Mouse (Mus musculus): ENCODE data around the gene Zfp119b.

Zfp119b gene

DNA sequence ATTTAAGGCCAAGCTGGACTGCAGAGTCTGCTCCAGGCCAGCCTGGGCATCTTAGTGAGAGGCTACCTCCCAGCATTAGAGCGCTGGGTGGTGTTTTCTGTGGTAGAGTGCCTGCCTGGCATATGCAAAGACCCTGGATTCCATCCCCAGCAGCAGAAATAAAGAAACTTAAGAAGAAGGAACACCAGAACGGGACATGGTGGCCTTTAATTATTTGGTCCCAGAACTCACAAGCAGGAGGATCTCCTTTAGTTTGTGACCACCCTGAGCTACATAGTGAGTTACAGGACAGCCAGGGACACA is 9.2 kb upstream of the Zfp119b start:
- in situ Hi-C loops (cut with MboI, MseI), result no loop called here

DNA sequence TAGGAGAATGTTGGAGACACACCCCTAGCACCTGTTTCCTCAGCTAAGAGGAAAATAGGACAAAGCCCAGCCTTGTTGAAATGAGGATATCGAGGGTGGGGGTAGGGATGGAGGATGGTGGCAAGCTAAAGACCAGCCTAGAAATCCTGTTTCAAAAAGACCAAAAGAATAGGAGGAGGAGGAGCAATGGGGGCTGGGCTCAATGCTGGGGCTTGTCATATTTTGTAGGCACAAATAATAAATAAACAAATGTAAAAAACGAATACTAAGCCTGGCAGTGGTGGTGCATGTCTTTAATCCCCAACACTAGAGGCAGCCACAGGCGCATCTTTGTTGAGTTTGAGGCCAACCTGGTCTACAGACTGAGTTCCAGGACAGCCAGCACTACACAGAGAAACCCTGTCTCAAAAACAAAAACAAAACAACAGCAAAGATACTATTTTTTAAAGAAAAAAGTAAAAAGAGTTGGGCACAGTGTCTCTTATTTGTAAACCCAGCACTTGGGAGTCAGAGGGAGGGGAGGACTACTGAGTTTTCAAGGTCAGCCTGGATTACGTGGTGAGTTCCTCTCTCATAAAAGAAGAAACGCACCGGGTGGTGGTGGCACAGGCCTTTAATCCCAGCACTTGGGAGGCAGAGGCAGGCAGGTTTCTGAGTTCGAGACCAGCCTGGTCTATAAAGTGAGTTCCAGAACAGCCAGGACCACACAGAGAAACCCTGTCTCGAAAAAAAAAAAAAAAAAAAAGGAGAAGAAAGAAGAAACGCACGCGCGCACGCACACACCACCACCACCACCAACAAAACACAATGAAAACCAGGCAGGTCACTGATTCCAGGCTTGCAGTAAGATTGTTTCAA is 8.7 kb upstream of the Zfp119b start:
- in situ Hi-C loops (cut with MboI, MseI), result no loop called here

DNA sequence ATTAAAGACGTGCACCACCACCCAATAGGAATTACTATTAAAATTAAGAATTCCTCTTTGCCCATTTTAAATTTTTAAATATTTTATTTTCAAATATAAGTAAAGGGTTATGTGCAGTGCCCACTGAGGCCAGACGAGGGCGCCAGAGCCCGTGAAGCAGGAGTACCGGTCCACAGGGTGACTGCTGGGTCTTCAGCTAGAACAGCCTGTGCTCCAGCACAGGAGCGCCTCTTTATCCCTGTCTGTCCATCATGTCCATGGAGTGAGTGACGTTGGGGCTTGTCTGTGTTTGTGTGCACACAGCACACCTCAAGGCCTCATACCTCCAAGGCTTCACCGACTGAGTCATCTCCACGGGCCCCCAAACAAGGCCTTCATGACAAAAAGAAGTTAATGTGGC is 7.9 kb upstream of the Zfp119b start:
- in situ Hi-C loops (cut with MboI, MseI), result no loop called here

DNA sequence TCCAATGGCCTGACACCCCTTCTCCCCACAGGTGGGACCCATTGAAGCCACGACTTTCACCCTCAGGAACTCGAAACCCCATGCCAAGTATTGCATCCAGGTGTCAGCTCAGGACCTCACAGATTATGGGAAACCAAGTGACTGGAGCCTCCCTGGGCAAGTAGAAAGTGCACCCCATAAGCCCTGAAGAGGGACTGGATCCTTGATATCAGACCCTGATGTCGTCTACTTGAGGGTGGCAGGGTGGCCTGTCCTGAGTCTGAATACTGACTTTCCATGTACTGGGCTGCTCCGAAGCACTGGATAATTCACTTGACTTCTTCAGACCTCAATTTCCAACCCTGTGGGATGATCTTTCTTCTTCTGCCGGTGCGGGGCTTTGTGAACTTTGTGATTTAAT is 7.3 kb upstream of the Zfp119b start:
- in situ Hi-C loops (cut with MboI, MseI), result no loop called here

DNA sequence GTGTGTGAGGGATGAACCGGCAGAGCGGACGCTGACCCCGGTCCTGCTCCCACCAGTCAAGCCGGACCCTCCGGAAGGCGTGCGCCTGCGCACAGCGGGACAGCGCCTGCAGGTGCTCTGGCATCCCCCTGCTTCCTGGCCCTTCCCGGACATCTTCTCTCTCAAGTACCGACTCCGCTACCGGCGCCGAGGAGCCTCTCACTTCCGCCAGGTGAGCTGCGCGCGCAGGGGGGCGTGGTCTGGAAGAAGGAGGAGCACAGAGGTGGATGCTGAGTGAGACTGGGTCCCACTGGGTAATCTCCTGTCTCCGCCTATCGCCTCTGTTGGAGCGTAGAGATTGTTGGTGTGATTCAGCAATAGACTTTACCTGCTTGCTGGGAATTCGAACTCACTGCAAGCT is 6.8 kb upstream of the Zfp119b start:
- in situ Hi-C loops (cut with MboI, MseI), result no loop called here

DNA sequence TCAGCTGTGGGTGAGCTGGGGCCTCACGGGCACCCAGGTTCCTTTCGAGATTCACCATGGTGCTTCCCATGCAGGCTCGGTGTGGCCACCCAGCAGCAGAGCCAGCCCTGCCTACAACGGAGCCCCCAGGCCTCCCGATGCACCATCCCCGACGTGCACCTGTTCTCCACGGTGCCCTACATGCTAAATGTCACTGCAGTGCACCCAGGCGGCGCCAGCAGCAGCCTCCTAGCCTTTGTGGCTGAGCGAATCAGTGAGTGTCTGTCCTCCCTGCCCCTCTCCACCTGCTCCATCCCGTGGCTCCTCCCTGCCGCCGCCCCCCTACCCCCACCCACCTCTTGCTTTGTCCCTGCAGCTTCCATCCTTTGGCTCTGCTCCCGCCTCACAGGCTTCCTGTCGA is 4.9 kb upstream of the Zfp119b start:
- in situ Hi-C loops (cut with MboI, MseI), result no loop called here

DNA sequence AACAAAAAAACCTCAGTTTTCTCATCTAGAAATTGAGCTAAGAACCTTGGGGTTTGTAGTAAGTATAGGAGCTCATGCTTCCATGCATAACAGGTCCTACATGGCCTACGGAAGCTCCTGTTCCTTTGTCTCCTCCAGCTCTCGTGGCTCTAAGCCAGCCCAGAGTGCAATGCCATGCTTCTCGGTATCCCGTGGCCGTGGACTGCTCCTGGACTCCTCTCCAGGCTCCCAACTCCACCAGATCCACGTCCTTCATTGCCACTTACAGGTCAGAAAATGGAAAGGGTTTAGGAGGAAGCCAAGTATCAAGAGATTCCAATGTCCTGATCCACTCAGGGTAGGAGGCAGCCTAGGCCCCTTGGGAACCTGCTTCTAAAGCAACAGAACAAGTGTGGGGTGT is 4.5 kb upstream of the Zfp119b start:
- in situ Hi-C loops (cut with MboI, MseI), result no loop called here

DNA sequence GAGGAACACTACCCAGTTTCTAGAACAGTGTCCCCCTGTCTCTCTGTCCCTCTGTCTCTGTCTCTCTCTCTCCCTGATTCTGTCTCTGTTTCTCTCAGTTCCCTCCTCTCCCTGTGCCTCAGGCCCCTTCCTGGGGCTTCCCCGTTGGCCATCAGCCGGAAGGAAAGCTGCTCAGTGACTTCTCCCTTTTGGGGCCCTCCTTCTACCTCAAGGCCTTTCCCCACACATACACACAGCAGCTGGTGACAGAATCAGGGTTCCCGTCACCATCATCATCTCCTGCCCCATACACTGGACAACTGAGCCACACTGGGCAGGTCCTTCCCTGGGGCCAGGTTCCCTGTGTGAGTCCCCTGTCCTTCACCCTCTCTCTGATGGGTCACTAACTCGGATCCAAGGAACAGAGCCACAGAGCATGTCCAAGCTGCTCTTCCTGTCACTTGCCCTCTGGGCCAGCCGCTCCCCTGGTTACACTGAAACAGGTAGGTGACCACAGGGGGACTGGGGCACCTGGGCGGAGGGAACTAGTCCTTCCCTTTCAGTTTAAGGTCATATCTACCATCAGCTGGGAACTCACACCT is 3.2 kb upstream of the Zfp119b start, which contains the start of gene Ebi3:
TSS of gene Ebi3 (plus strand) at position 194 of the 581 bp plus-strand sequence.
- in situ Hi-C loops (cut with MboI, MseI), result no loop called here

DNA sequence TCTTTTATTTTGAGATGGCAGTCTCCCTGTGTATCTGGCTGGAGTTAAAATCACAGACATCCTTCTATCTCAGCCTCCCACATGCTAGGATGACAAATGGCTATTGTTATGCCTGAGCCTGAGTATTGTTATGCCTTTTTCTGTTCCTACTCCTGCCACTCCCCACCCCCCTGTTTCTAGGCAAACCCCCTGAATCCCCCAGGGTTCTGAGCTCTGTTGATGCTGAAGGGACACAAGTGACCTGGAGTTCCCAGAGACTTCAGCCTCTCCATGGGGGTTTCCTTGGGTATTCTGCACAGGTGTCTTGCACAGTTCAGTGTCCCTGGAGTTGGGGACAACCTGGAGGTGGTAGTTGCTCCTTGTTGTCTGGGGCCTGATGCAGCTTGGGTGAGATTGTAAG is 2.7 kb upstream of the Zfp119b start:
- in situ Hi-C loops (cut with MboI, MseI), result no loop called here

DNA sequence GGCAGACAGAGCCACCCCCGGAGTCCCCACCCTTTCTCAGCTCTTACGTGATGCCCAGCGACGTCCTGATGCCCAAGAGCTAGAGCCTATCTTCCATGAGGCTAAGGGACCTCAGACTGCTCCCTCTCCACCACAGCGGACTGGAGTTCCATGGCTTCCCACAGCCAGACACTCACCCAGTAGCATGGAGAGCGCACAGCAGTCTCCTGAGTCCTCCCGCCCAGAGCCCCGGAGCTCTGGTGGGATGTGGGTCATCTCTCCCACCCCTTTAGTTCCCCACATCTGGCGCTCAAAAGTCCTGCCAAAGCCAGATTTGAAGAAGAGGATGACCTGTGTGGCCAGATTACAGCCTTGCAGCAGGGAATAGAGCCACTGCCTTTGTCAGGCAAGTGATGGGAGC is 1.3 kb upstream of the Zfp119b start:
- in situ Hi-C loops (cut with MboI, MseI), result no loop called here

DNA sequence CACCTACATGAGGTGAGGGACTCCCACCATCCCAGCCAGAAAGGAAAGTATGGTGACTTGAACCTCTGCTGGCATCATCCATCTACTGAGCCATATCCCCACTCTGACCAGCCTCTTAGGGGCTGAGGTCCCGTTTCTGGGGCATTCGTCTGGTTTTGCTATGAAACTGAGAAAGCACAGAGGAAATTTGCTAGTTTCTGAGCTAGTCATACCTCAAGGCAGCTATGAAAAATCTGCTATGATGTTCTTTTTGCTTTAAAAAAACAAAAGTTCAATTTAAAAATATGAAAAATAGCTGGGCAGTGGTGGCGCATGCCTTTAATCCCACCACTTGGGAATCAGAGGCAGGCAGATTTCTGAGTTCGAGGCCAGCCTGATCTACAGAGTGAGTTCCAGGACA is 653 bp downstream of the Zfp119b start:
- in situ Hi-C loops (cut with MboI, MseI), result loop anchor here (10.0 kb wide), 1 partner anchor 244 kb away; no protein-coding TSS in a partner anchor

DNA sequence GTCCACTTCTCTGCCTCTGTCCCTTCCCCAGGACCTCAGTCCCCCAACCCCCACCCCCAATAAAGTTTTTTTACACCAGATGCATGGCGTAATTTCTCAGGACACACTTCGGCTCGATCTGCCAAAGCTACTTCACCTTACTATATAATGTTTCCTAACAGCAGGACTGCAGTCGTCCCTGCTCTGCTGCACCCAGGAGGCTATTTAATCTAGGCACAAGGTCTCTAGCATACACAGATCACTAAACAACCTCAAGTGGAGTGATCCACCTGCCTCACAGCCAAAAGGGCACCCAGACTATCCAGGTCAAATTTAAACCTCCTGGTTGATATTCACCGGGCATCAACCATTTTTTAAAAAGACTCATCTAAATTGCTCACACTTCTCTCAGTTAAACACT is 3.6 kb downstream of the Zfp119b start:
- in situ Hi-C loops (cut with MboI, MseI), result loop anchor here (10.0 kb wide), 1 partner anchor 241 kb away; no protein-coding TSS in a partner anchor

DNA sequence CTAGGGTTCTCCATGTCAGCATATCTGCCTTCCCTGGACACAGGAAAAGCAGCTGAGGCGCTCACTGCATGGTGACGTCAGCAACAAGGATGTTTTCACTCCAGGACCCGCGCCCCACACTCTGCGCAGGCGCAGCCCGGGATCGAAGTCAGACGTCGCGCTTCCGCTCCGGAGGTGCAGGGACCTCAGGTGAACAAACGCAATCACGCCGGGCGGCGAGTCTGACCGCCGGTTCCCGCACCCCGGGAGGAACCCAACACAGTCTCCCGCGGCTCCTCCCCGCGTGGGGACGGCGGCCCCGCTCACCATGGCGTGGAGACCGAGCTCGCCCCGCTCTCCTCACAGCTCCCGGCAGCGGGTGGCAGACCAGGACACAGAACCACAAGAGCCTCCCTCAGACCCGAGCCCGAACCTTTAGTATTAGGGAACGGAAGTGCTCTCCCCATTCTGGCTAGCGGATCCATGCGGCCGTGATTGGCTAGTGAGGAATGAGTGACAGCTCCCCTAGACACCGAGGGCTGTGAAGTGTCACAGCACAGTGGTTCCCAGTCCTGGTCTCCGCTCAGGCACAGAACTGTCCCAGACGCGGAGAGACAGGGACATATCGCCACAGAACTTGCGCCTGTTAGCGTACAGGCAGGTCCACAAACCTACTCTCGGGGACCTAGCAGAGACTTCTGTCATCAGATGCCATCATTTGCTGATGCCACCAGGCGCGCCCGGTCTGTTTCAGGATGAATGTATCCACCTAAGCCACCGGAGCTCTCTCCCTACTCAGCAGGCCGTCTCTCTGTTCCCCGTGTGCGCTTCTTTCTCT is 4.2 kb downstream of the Zfp119b start:
- in situ Hi-C loops (cut with MboI, MseI), result loop anchor here (10.0 kb wide), 1 partner anchor 240 kb away; no protein-coding TSS in a partner anchor

DNA sequence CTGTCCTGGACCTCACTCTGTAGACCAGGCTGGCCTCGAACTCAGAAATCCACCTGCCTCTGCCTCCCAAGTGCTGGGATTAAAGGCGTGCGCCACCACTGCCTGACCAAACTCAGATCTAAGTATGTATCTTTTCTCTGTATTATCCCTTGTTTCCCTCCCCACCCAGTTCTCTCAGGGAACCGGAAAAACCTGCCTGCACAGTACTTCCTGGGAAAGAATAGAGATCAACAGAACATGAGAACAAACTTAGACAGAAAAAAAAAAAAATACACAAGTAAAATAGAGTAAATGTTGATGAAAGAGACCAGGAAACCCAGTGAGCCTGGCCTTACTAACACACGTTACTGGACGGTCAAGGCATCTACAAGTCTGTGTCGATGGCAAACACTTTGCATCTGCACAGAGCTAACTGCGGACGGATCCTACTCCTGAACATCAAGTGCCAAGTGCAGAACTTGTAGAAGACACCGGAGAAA is 4.9 kb downstream of the Zfp119b start:
- in situ Hi-C loops (cut with MboI, MseI), result loop anchor here (10.0 kb wide), 1 partner anchor 240 kb away; no protein-coding TSS in a partner anchor

DNA sequence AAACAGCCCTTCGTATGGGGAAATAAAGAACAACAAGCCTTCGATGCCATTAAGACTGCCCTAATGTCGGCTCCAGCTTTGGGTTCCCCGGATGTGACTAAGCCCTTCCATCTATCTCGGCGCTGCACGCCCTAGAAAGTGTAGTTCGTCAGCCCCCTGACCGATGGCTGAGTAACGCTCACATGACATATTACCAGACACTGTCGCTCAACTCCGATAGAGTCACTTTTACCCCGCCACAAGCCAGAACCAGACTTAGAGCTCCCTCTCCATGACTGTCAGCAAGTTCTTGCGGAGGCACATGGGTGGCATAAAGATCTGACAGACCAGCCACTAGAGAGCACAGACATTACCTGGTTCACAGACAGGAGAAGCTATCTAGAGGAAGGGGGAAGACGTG is 16.1 kb downstream of the Zfp119b start:
- in situ Hi-C loops (cut with MboI, MseI), result loop anchor here (5.0 kb wide), 1 partner anchor 41 kb away; the partner anchor contains the start of gene Zfp959

DNA sequence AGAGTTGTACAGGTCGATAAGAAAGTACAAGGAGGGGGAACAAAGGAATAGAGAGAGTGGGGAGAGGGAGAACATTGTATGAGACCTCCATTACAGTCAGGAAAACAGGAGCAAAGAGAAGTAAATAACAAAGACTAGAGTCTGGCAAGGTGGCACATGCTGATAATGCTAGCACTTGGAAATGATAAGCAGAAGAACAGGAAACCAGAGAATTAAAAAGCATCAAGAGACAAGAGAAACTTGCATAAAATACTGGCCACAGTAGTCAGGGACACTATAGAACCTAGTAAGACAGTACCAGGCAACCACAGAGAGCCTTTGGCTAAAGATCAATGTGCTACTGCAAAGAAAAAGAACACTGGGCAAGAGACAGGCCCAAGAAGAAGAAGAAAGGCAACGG is 16.7 kb downstream of the Zfp119b start:
- in situ Hi-C loops (cut with MboI, MseI), result loop anchor here (5.0 kb wide), 1 partner anchor 40 kb away; the partner anchor contains the start of gene Zfp959

DNA sequence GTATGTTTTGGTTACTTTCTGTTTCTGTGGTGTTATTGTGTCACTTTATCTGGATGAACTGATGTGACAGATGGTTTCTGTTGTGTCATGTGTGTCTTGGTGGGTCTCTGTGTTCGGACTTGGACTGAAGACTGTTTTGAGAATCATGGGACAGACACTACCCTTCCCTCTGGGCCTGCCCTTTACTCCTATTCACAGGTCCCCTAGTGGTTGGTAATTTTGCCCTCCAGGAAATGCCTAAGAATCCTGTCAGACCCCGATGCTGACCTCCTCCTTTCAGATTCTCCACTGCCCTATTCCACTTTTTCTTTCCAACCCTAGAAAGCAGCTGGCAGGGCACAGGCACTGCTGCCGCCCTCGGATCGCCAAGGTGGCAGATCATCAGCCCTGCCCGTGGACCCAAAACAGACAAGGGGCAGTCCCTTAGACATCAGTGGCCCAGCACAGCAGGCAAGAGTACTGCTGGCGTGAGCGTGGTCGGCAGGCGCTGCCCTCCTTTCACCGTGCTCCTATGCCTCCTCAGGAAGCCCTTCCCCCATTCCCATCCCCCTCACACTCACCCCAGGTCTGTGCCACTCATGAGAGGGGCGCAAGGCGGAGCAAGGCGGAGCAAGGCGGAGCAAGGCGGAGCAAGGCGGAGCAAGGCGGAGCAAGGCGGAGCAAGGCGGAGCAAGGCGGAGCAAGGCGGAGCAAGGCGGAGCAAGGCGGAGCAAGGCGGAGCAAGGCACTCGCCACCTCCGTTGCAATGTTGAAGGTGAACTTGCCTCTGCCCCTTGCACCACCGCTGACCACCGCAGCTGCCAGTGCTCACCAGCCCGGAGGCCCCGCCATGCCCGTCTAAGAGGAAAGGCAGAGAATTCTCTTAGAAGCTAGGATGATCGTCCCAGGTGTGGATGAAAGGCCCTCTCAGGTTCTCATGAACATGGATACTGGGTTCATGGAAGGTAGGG is 17.5 kb downstream of the Zfp119b start:
- in situ Hi-C loops (cut with MboI, MseI), result loop anchor here (5.0 kb wide), 1 partner anchor 40 kb away; the partner anchor contains the start of gene Zfp959

DNA sequence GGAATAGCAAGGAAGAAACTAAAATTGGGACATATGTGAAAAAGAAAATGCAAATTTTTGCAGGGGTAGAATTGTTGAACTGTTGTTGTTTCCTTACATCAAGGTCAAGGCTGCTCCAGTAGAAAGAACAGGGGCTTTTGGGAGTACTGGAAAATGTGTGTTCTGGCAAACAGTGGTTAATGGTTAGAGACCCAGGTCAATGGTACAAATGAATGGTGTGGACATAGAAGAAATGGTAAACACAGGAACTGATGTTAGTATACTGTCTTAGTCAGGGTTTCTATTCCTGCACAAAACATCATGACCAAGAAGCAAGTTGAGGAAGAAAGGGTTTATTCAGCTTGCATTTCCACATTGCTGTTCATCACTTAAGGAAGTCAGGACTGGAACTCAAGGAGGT is 42.6 kb downstream of the Zfp119b start:
- in situ Hi-C loops (cut with MboI, MseI), result loop anchor here (25.0 kb wide), 1 partner anchor 1744 kb away; no protein-coding TSS in a partner anchor

DNA sequence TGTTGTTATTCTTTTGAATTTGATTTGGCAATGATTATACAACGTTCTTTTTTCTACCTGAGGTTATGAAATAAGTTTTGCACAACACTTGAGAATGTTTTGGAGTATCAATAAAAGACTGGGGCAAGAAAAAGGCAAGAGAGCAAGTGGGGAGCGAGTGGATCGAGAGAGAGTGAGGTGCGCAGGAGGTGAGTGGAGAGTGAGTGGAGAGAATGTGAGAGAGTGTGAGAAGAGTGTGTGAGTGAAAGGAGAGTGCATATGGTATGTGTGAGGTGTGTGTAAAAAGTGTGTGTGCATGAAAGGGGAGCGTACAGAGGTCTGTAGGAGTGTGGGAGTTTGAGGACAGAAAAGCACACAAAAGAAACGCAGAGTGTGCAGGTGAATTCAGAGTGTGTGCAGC is 45.2 kb downstream of the Zfp119b start:
- in situ Hi-C loops (cut with MboI, MseI), result loop anchor here (25.0 kb wide), 1 partner anchor 1742 kb away; no protein-coding TSS in a partner anchor

DNA sequence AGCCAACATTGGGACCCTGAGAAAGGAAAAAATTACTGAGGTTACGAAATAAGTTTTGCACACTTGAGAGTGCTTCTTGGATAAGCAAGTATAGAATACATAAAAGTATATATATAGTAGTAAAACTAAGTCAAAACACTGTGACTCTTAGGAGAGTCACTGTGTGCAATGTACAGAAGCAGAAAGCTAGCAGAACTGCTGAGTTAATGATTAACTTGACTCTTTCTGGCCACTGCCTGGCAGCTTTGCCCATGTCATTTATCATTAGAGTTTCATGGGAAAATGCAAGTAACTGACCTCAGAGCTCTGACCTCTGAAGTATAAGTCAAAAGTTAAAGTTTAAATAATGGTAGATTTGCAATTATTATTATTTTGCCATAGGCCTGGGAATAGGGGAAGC is 45.6 kb downstream of the Zfp119b start:
- in situ Hi-C loops (cut with MboI, MseI), result loop anchor here (25.0 kb wide), 1 partner anchor 1741 kb away; no protein-coding TSS in a partner anchor

Data from T-helper 1 cell (primary cell).